Mouse (Mus musculus) C2C12 (cell line): ENCODE results near the gene Opn1sw. TPM values are rescaled to one million over a fixed set of nuclear protein-coding genes. Genes with fewer than 3 reads are reported as not detected.

Experiments
- H3K27me3 ChIP-seq: one replicate; pipeline ENCODE4 v1.6.1; 2011; ENCODE audit not compliant: control insufficient read depth, insufficient read depth, insufficient read length
- H3K36me3 ChIP-seq: one replicate; pipeline ENCODE4 v1.6.1; 2011; ENCODE audit not compliant: control insufficient read depth, insufficient read depth
- H3K4me3 ChIP-seq: one replicate; pipeline ENCODE4 v1.5.1; 2011; ENCODE audit warnings: mild to moderate bottlenecking, control low read depth; ENCODE audit not compliant: poor library complexity, insufficient read depth, severe bottlenecking
- H3K79me2 ChIP-seq: one replicate; pipeline ENCODE4 v1.6.1; 2011; ENCODE audit not compliant: control insufficient read depth, insufficient read depth
- H3K79me3 ChIP-seq: one replicate; pipeline ENCODE4 v1.6.1; 2011; ENCODE audit warnings: low read depth, control low read depth
- H3ac ChIP-seq: one replicate; pipeline ENCODE3; 2011; ENCODE audit warnings: low read depth; ENCODE audit not compliant: control insufficient read depth, insufficient read length
- CEBPB ChIP-seq: IDR thresholded peaks from one replicate; pipeline ENCODE4 v1.6.1; 2011; ENCODE audit warnings: low read depth, mild to moderate bottlenecking, control low read depth, moderate library complexity
- CTCF ChIP-seq: IDR thresholded peaks from one replicate; pipeline ENCODE4 v1.5.1; 2011; ENCODE audit not compliant: control insufficient read depth, insufficient read depth, insufficient read length
- FOSL1 ChIP-seq: IDR thresholded peaks from one replicate; pipeline ENCODE4 v1.8.0; 2011; ENCODE audit warnings: mild to moderate bottlenecking, low read length; ENCODE audit not compliant: poor library complexity, insufficient read depth, severe bottlenecking
- MAX ChIP-seq: IDR thresholded peaks from one replicate; pipeline ENCODE4 v1.6.1; 2011; ENCODE audit warnings: mild to moderate bottlenecking, control low read depth
- MYOD1 ChIP-seq: IDR thresholded peaks from one replicate; pipeline ENCODE4 v1.6.1; 2011; ENCODE audit warnings: low read depth; ENCODE audit not compliant: control insufficient read depth, insufficient read length
- MYOG ChIP-seq: IDR thresholded peaks from one replicate; pipeline ENCODE4 v1.6.1; 2011; ENCODE audit not compliant: control insufficient read depth, insufficient read length; ENCODE audit errors: extremely low read depth
- USF1 ChIP-seq: IDR thresholded peaks from one replicate; pipeline ENCODE4 v1.6.1; 2011; ENCODE audit warnings: low read depth, mild to moderate bottlenecking, control low read depth, moderate library complexity
- polyA plus RNA-seq: library from polyadenylated mRNA; unstranded; fragments of >200 nt; fragmentation: generic; extraction: Trizol; gene quantifications from one replicate; pipeline ENCODE4 v1.2.1, GENCODE M21; 2012; ENCODE audit warnings: missing spikeins

The Opn1sw gene
- polyA plus RNA-seq, 1 experiment, result 0.06 TPM

- Histone ChIP-seq H3K79me3 (no peaks in the 10 kb centered on the region), H3K4me3 (no peak overlapping the region), H3K27me3 (no peaks in the 10 kb centered on the region), H3ac (no peak overlapping the region), H3K79me2 (no peaks in the 10 kb centered on the region), H3K36me3 (peaks cover 45% of the 10 kb centered on the region)
- no peak for TF ChIP-seq CEBPB
- no peak for TF ChIP-seq CTCF
- TF ChIP-seq MYOG, result no peak
- no peak for TF ChIP-seq USF1
- no peak for TF ChIP-seq FOSL1
- TF ChIP-seq MYOD1, result no peak
- no peak for TF ChIP-seq MAX
Measured at GRCm38 (mm10) chr6:29378678-29379077, 9.6 kb downstream of the Opn1sw start.

DNA sequence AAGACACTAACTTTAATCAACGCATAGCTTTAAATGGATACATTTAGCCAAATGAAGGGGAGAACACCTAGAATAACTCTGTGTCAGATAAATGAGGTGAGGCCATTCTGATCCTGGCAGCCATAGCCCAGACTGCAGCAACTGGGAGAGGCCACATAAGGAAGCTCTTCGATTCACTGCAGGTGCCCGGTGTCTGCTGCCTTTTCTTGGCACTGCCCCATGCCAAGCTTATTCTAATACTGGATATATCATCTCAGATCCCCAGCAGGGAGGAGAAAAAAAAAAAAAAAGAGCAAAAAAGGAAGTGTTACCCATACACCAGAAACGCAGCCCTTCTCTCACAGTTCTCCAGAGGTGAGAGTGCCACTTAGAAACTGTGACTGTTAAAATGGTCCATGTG, 10.9 kb downstream of the Opn1sw start:
- H3K79me2 ChIP-seq, result no peaks in the 10 kb centered on the region
- H3ac ChIP-seq, result no peak overlapping the region
- peaks cover 58% of the 10 kb centered on the region for H3K36me3 ChIP-seq
- H3K4me3 ChIP-seq, result no peak overlapping the region
- no peaks in the 10 kb centered on the region for H3K27me3 ChIP-seq
- H3K79me3 ChIP-seq, result no peaks in the 10 kb centered on the region
- no peak for TF ChIP-seq FOSL1
- TF ChIP-seq MYOD1, result no peak
- no peak for TF ChIP-seq MAX
- TF ChIP-seq MYOG, result no peak
- no peak for TF ChIP-seq USF1
- TF ChIP-seq CEBPB, result no peak
- TF ChIP-seq CTCF, result no peak

DNA sequence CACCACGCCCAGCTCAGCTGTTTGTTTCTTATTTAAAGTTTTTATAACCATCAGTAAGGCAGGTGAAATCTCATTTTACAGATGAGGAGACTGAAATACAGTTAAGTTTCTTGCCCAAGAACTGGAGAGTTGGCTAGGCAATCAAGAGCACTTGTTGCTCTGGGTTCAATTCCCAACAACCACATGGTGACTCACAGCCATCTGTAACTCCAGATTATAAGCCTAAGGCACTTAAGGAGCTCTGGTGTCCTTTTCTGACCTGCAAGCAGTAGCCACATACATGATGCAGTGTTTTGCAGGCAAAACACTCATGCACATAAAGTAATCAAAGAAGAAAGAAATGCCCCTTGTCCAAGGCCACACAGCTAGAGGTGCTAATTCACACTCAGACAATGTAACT, 23.0 kb downstream of the Opn1sw start:
- Histone ChIP-seq H3K36me3 (peaks cover 88% of the 10 kb centered on the region), H3ac (no peak overlapping the region), H3K79me3 (peaks cover 48% of the 10 kb centered on the region), H3K79me2 (peaks cover 96% of the 10 kb centered on the region), H3K4me3 (no peak overlapping the region), H3K27me3 (no peaks in the 10 kb centered on the region)
- TF ChIP-seq MYOG, result no peak
- TF ChIP-seq CTCF, result no peak
- no peak for TF ChIP-seq MYOD1
- TF ChIP-seq CEBPB, result no peak
- no peak for TF ChIP-seq MAX
- no peak for TF ChIP-seq FOSL1
- no peak for TF ChIP-seq USF1

- Histone ChIP-seq H3K4me3 (no peak overlapping the region), H3K79me2 (peaks cover 96% of the 10 kb centered on the region), H3K36me3 (peaks cover 93% of the 10 kb centered on the region), H3K27me3 (no peaks in the 10 kb centered on the region), H3K79me3 (peaks cover 61% of the 10 kb centered on the region), H3ac (no peak overlapping the region)
- no peak for TF ChIP-seq CEBPB
- no peak for TF ChIP-seq CTCF
- TF ChIP-seq MYOG, result no peak
- TF ChIP-seq MAX, result no peak
- TF ChIP-seq FOSL1, result no peak
- no peak for TF ChIP-seq MYOD1
- TF ChIP-seq USF1, result no peak
Measured at GRCm38 (mm10) chr6:29363129-29363515, 25.1 kb downstream of the Opn1sw start.

DNA sequence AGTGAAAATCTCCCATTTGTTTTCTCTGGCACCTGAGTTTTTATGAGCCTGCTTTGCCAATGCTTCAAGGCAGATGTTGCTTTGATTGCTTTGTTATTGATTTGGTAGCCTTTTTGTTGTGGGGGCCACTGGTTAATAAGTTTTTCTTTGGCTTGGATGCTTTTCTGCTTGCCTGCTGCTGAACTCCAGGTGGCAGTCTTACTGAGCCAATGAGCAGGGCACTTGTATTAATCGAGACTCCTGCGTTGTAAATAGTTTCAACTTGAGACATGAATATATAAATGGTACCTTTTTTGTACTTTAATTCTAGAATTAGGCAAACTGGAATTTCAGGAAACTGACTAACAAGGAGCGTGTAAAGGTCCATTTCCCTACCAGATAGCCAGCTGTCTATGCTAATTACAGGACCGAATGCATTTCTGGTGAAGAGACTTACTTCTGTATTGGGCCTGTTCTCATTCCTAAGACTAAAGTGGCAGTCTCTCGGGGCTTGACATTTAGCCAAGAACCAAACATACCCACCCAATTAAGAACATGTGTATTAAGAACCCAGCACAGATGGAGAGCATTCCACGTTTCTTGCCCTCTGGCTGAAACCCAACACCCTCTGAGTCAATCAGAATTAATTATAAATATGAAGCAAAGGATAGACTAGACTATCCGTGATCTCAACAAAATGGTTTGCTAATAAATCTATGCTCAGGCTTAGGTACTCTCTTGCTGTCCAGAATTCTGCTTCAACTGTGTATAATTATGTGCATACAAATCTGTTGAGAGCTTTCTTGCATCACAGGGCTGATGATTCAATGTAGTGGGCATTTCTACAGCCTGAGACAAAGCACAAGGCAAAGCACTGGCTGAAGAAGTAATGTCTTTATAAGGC, 25.8 kb downstream of the Opn1sw start:
- peak; percentile 43 for TF ChIP-seq CEBPB
- TF ChIP-seq MYOG, result no peak
- no peak for TF ChIP-seq MAX
- no peak for TF ChIP-seq CTCF
- no peak for TF ChIP-seq USF1
- no peak for TF ChIP-seq MYOD1
- no peak for TF ChIP-seq FOSL1
- no peaks in the 10 kb centered on the region for H3K27me3 ChIP-seq
- H3K79me2 ChIP-seq, result peaks cover 99% of the 10 kb centered on the region
- peaks cover 64% of the 10 kb centered on the region for H3K79me3 ChIP-seq
- H3ac ChIP-seq, result no peak overlapping the region
- no peak overlapping the region for H3K4me3 ChIP-seq
- peaks cover 93% of the 10 kb centered on the region for H3K36me3 ChIP-seq

DNA sequence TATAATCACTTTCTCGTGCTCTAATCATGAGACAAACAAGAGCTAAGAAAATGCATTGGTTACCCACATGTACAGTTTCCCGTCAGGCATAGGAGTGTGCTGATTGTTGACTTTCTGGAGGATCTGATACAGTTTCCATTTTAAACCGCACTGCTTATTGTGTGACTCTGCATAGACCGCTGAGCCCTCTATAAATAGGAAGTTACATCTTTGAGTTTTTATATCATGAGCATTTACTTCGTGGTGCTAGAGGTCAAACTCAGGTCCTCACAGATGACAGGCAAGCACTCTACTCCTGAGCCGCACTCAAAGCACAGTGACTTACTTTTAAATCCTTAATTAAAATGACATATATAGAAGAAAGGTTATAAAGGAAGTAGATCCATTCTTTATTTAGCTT, 28.1 kb downstream of the Opn1sw start:
- peaks cover 84% of the 10 kb centered on the region for H3K79me3 ChIP-seq
- peaks cover 93% of the 10 kb centered on the region for H3K36me3 ChIP-seq
- TF ChIP-seq MYOD1 (no peak), FOSL1 (no peak), CTCF (no peak), MYOG (no peak), MAX (no peak), USF1 (no peak), CEBPB (no peak)
- H3ac ChIP-seq, result no peak overlapping the region
- peaks cover 100% of the 10 kb centered on the region for H3K79me2 ChIP-seq
- no peak overlapping the region for H3K4me3 ChIP-seq
- H3K27me3 ChIP-seq, result no peaks in the 10 kb centered on the region
